Mouse (Mus musculus) E14TG2a.4 (cell line): ENCODE results near the gene Ddx51.

Experiments
- H3K27me3 ChIP-seq: 2 replicates; pipeline ENCODE4 v1.6.1; 2014; ENCODE audit warnings: low read length, control low read depth; ENCODE audit not compliant: insufficient read depth
- H3K36me3 ChIP-seq: 2 replicates; pipeline ENCODE4 v1.6.1; 2014; ENCODE audit warnings: low read length, control low read depth; ENCODE audit not compliant: insufficient read depth
- H3K4me1 ChIP-seq: replicated peaks from 2 replicates; pipeline ENCODE4 v1.6.1; 2014; ENCODE audit warnings: low read depth, low read length, control low read depth
- H3K4me3 ChIP-seq: replicated peaks from 2 replicates; pipeline ENCODE4 v1.5.1; 2014; ENCODE audit warnings: mild to moderate bottlenecking, low read length
- H3K9me3 ChIP-seq: 2 replicates; pipeline ENCODE4 v1.6.1; 2014; ENCODE audit warnings: low read length, control low read depth
- CTCF ChIP-seq: conservative IDR thresholded peaks from 2 replicates; pipeline ENCODE4 v1.5.1; 2014; ENCODE audit warnings: low read length
- NANOG ChIP-seq: IDR thresholded peaks from 2 replicates; pipeline ENCODE4 v1.6.1; 2014; ENCODE audit warnings: borderline replicate concordance, low read length, mixed read lengths
- POU5F1 ChIP-seq: IDR thresholded peaks from 2 replicates; pipeline ENCODE4 v1.6.1; 2014; ENCODE audit warnings: low read length, borderline replicate concordance

Ddx51 gene

GRCm38 (mm10) chr5:110682041-110682440 is 28.8 kb downstream of the Ddx51 start:
- no peaks in the 10 kb centered on the region for H3K27me3 ChIP-seq
- H3K9me3 ChIP-seq, result no peaks in the 10 kb centered on the region
- peaks cover 100% of the 10 kb centered on the region for H3K36me3 ChIP-seq
- H3K4me1 ChIP-seq, result no peaks in the 10 kb centered on the region
- no peak for TF ChIP-seq CTCF
- no peak for TF ChIP-seq NANOG
- no peak for TF ChIP-seq POU5F1
- H3K4me3 ChIP-seq, result no peak overlapping the region

- no peaks in the 10 kb centered on the region for H3K9me3 ChIP-seq
- H3K4me1 ChIP-seq, result no peaks in the 10 kb centered on the region
- TF ChIP-seq CTCF, result no peak
- no peak for TF ChIP-seq NANOG
- no peak for TF ChIP-seq POU5F1
- H3K4me3 ChIP-seq, result no peak overlapping the region
- H3K27me3 ChIP-seq, result no peaks in the 10 kb centered on the region
- peaks cover 95% of the 10 kb centered on the region for H3K36me3 ChIP-seq
Measured at GRCm38 (mm10) chr5:110698617-110699016, 45.4 kb downstream of the Ddx51 start.

DNA sequence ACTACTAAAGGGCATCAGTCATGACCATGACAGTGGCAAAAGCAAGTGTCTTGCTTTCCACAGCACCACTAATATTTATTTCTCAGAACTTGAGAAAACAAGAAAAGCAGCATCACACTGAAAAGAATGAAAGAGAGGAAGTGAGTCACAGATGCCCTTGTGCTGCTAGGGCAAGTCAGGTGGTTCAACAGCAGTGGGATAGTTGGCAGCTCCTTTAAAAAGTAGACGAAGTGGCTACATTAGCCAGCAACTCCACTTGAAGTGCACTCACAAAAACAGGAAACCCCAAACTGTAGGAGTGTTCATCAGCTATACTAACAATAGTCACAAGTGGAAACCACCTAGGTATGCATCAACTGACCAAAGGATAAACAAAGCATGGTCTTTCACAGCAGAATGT is 50.8 kb downstream of the Ddx51 start:
- no peak overlapping the region for H3K4me3 ChIP-seq
- TF ChIP-seq CTCF (no peak), NANOG (no peak), POU5F1 (no peak)
- no peaks in the 10 kb centered on the region for H3K27me3 ChIP-seq
- peaks cover 96% of the 10 kb centered on the region for H3K36me3 ChIP-seq
- no peaks in the 10 kb centered on the region for H3K4me1 ChIP-seq
- H3K9me3 ChIP-seq, result no peaks in the 10 kb centered on the region

DNA sequence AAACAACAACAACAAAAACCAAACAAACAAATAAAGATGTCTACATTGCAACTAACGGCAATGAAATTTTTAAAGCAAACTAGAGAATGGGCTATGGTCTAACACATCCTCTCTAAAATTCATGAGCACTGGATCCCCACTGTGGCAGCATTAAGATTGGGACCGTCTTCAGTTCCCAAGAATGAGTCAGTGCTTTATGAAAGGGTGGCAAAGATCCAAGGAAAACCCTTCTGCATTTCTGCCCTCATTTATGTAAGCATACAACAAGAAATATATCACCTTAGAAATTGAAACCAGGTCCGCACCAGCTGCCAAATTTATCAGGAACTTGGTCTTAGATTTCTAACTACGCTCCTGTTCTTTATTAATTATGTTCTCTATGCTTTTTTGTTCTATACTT is 56.0 kb downstream of the Ddx51 start:
- no peak overlapping the region for H3K4me3 ChIP-seq
- H3K36me3 ChIP-seq, result peaks cover 91% of the 10 kb centered on the region
- TF ChIP-seq CTCF (no peak), POU5F1 (no peak), NANOG (no peak)
- no peaks in the 10 kb centered on the region for H3K27me3 ChIP-seq
- H3K4me1 ChIP-seq, result no peaks in the 10 kb centered on the region
- no peaks in the 10 kb centered on the region for H3K9me3 ChIP-seq
